Mouse (Mus musculus) liver, embryonic 11.5 days (tissue): Measurements from ENCODE around the gene Ears2. TPM values are rescaled to one million over a fixed set of nuclear protein-coding genes. Genes with fewer than 3 reads are reported as not detected.

Experiments
- ATAC-seq: fragments of 200-750 bp; cut with Nextera tagmentation; replicated peaks from 2 replicates; pipeline ENCODE4 v1.8.0; 2017; ENCODE audit warnings: moderate number of reproducible peaks, mild to moderate bottlenecking, moderate TSS enrichment, moderate library complexity; ENCODE audit not compliant: low FRiP score
- DNase-seq: peaks from one replicate; pipeline ENCODE4 v3.0.0-alpha.2; 2017; ENCODE audit warnings: low spot score
- H3K27ac ChIP-seq: fragments of 300-500 bp; sonication (generic); 2 replicates; pipeline ENCODE4 v1.5.1; 2014; ENCODE audit warnings: mild to moderate bottlenecking, low read depth, low read length, control low read depth
- H3K27me3 ChIP-seq: fragments of 300-500 bp; sonication (generic); replicated peaks from 2 replicates; pipeline ENCODE4 v1.6.1; 2014; ENCODE audit warnings: low read length, mixed read lengths; ENCODE audit not compliant: control insufficient read depth, insufficient read depth
- H3K36me3 ChIP-seq: fragments of 300-500 bp; sonication (generic); 2 replicates; pipeline ENCODE4 v1.6.1; 2014; ENCODE audit warnings: mild to moderate bottlenecking, low read length, moderate library complexity, mixed read lengths; ENCODE audit not compliant: control insufficient read depth, insufficient read depth
- H3K4me1 ChIP-seq: fragments of 300-500 bp; sonication (generic); replicated peaks from 2 replicates; pipeline ENCODE4 v1.6.1; 2014; ENCODE audit warnings: low read length, mixed read lengths; ENCODE audit not compliant: control insufficient read depth, insufficient read depth
- H3K4me2 ChIP-seq: fragments of 300-500 bp; sonication (generic); 2 replicates; pipeline ENCODE4 v1.6.1; 2014; ENCODE audit warnings: mild to moderate bottlenecking, control low read depth, moderate library complexity
- H3K4me3 ChIP-seq: fragments of 300-500 bp; sonication (generic); 2 replicates; pipeline ENCODE4 v1.5.1; 2014; ENCODE audit warnings: low read depth, low read length, control low read depth
- H3K9ac ChIP-seq: fragments of 300-500 bp; sonication (generic); 2 replicates; pipeline ENCODE4 v1.6.1; 2014; ENCODE audit warnings: low read depth, low read length, control low read depth
- H3K9me3 ChIP-seq: fragments of 300-500 bp; sonication (generic); 2 replicates; pipeline ENCODE4 v1.6.1; 2016; ENCODE audit warnings: low read length, inconsistent platforms, mixed read lengths; ENCODE audit not compliant: control insufficient read depth
- WGBS: fragments of 180-500 bp; shearing (Covaris S2); extraction: QIAGEN DNeasy Blood & Tissue Kit; methylation state at CpG from one replicate; pipeline ENCODE4 v1.1.7; 2014; 5-methylcytosine and 5-hydroxymethylcytosine counted together
- polyA plus RNA-seq: library from polyadenylated mRNA; unstranded; fragments of >200 nt; fragmentation: Nextera tagmentation; extraction: Ambion mirVana; gene quantifications from 2 replicates; pipeline ENCODE4 v1.2.1, GENCODE M21; 2014

Ears2 gene
- polyA plus RNA-seq, 1 experiment from 2014 or later, result 16.1 TPM

- ATAC-seq, result peak; percentile 78
- Histone ChIP-seq H3K27me3 (no peaks in the 10 kb centered on the region), H3K4me3 (peak within 1 kb of the TSS; percentile 73), H3K9ac (peak within 1 kb of the TSS; percentile 82), H3K9me3 (no peaks in the 10 kb centered on the region), H3K27ac (peak within 1 kb of the TSS; percentile 80), H3K36me3 (0 out of 2 replicates have a peak, but pooled peaks cover 2% of the 10 kb centered on the region), H3K4me1 (peaks cover 39% of the 10 kb centered on the region), H3K4me2 (peak within 1 kb of the TSS; percentile 78)
- peak; percentile 87 for DNase-seq
- WGBS, result under 1% methylated on average over 42 of the region's 50 CpGs
These were observed 46.3 kb downstream of the Ears2 start, which contains the start of gene Gga2 for GRCm38 (mm10) chr7:122020667-122021354. Gga2 (minus strand) TSS chr7:122021222.

- H3K36me3 ChIP-seq, result 0 out of 2 replicates have a peak, but pooled peaks cover 2% of the 10 kb centered on the region
- H3K9ac ChIP-seq, result peak overlapping the region; percentile 82
- 3% methylated on average over 6 of the region's 6 CpGs for WGBS
- no peaks in the 10 kb centered on the region for H3K9me3 ChIP-seq
- peak overlapping the region; percentile 73 for H3K4me3 ChIP-seq
- peak overlapping the region; percentile 80 for H3K27ac ChIP-seq
- ATAC-seq (peak; percentile 30), DNase-seq (no peak)
- no peaks in the 10 kb centered on the region for H3K27me3 ChIP-seq
- peak overlapping the region; percentile 78 for H3K4me2 ChIP-seq
- H3K4me1 ChIP-seq, result peaks cover 45% of the 10 kb centered on the region
These were observed 46.8 kb downstream of the Ears2 start for GRCm38 (mm10) chr7:122020273-122020666.

GRCm38 (mm10) chr7:122018978-122019377, 48.1 kb downstream of the Ears2 start:
- DNase-seq (no peak), ATAC-seq (no peak)
- no peaks in the 10 kb centered on the region for H3K27me3 ChIP-seq
- H3K4me3 ChIP-seq, result peak overlapping the region; percentile 11; the same call in 1 of the 2 replicates
- H3K36me3 ChIP-seq, result 0 out of 2 replicates have a peak, but pooled peaks cover 2% of the 10 kb centered on the region
- 78% methylated on average over 7 of the region's 7 CpGs for WGBS
- H3K9me3 ChIP-seq, result no peaks in the 10 kb centered on the region
- no peak overlapping the region for H3K9ac ChIP-seq
- H3K4me1 ChIP-seq, result peaks cover 54% of the 10 kb centered on the region
- peak overlapping the region; percentile 78 for H3K4me2 ChIP-seq
- peak overlapping the region; percentile 80; the same call in 1 of the 2 replicates for H3K27ac ChIP-seq

GRCm38 (mm10) chr7:122018247-122018646, 48.8 kb downstream of the Ears2 start:
- no peaks in the 10 kb centered on the region for H3K27me3 ChIP-seq
- 44% methylated on average over 3 of the region's 3 CpGs for WGBS
- H3K4me3 ChIP-seq, result peak overlapping the region; percentile 11; the same call in 1 of the 2 replicates
- H3K36me3 ChIP-seq, result 0 out of 2 replicates have a peak, but pooled peaks cover 2% of the 10 kb centered on the region
- H3K9ac ChIP-seq, result peak overlapping the region; percentile 36
- no peaks in the 10 kb centered on the region for H3K9me3 ChIP-seq
- H3K27ac ChIP-seq, result peak overlapping the region; percentile 80
- H3K4me1 ChIP-seq, result peaks cover 55% of the 10 kb centered on the region
- ATAC-seq (peak; percentile 75), DNase-seq (no peak)
- peak overlapping the region; percentile 78 for H3K4me2 ChIP-seq

GRCm38 (mm10) chr7:122015734-122016133, 51.3 kb downstream of the Ears2 start:
- Histone ChIP-seq H3K4me1 (peaks cover 58% of the 10 kb centered on the region), H3K36me3 (peaks cover 9% of the 10 kb centered on the region; the same call in 1 of the 2 replicates), H3K9me3 (no peaks in the 10 kb centered on the region), H3K9ac (no peak overlapping the region; the same call in 1 of the 2 replicates), H3K4me3 (no peak overlapping the region), H3K27ac (no peak overlapping the region; the same call in 1 of the 2 replicates), H3K27me3 (no peaks in the 10 kb centered on the region), H3K4me2 (peak overlapping the region; percentile 44)
- DNase-seq, result no peak
- WGBS, result 59% methylated on average over 10 of the region's 10 CpGs
- ATAC-seq, result no peak

- Histone ChIP-seq H3K4me3 (no peak overlapping the region), H3K36me3 (peaks cover 12% of the 10 kb centered on the region), H3K27ac (0 out of 2 replicates have a peak overlapping the region, but pooled peaks have one; percentile 8), H3K9me3 (no peaks in the 10 kb centered on the region), H3K4me2 (peak overlapping the region; percentile 44), H3K4me1 (peaks cover 57% of the 10 kb centered on the region), H3K9ac (no peak overlapping the region; the same call in 1 of the 2 replicates), H3K27me3 (no peaks in the 10 kb centered on the region)
- ATAC-seq, result peak; percentile 52
- WGBS, result 22% methylated on average over 8 of the region's 8 CpGs
- no peak for DNase-seq
These were observed 52.0 kb downstream of the Ears2 start for GRCm38 (mm10) chr7:122015105-122015504.

GRCm38 (mm10) chr7:122012949-122013348, 54.1 kb downstream of the Ears2 start:
- Histone ChIP-seq H3K4me1 (peaks cover 36% of the 10 kb centered on the region), H3K4me2 (no peak overlapping the region), H3K9me3 (no peaks in the 10 kb centered on the region), H3K4me3 (no peak overlapping the region), H3K36me3 (peaks cover 28% of the 10 kb centered on the region), H3K27me3 (no peaks in the 10 kb centered on the region), H3K27ac (no peak overlapping the region), H3K9ac (no peak overlapping the region)
- ATAC-seq (peak; percentile 22; the same call in 1 of the 2 replicates), DNase-seq (no peak)
- 57% methylated on average over 10 of the region's 10 CpGs for WGBS

- H3K27ac ChIP-seq, result no peak overlapping the region
- DNase-seq (no peak), ATAC-seq (no peak)
- H3K9ac ChIP-seq, result no peak overlapping the region
- WGBS, result 92% methylated on average over 4 of the region's 4 CpGs
- no peaks in the 10 kb centered on the region for H3K9me3 ChIP-seq
- H3K4me1 ChIP-seq, result peaks cover 32% of the 10 kb centered on the region
- H3K4me3 ChIP-seq, result no peak overlapping the region
- H3K4me2 ChIP-seq, result no peak overlapping the region
- H3K36me3 ChIP-seq, result peaks cover 27% of the 10 kb centered on the region
- no peaks in the 10 kb centered on the region for H3K27me3 ChIP-seq
These were observed 54.7 kb downstream of the Ears2 start for GRCm38 (mm10) chr7:122012370-122012769.
